Comparison of ENCODE assay signal across 8 mouse cellular contexts in genomic region chr1:131548494-131549365, GRCm38 (mm10). TPM values are rescaled to one million over a fixed set of nuclear protein-coding genes. Genes with fewer than 3 reads are reported as not detected.
DNase-seq lines count a peak whose midpoint lies in the region; ATAC-seq lines count a peak whose summit lies in the region.
"Had no signal": no experiment of that assay in that cellular context is flagged by ENCODE, and none has a peak within 500 bp of the region (broad histone marks: within the 10 kb centered on the region; RNA-seq: fewer than 3 reads in every experiment).

No protein-coding gene starts in this region.

- H3K9ac ChIP-seq in embryonic facial prominence, embryonic 14.5 days (ENCODE audit: low read depth, low read length) = no peak overlapping the region
- no peak overlapping the region for H3K9ac ChIP-seq in kidney, embryonic 16.5 days (replicated peaks; ENCODE audit: low read length)
- H3K9ac ChIP-seq: limb, embryonic 12.5 days had no signal

- H3K36me3 ChIP-seq in embryonic facial prominence, embryonic 14.5 days (ENCODE audit: control insufficient read depth, insufficient read depth, low read length) = no peaks in the 10 kb centered on the region
- no peaks in the 10 kb centered on the region for H3K36me3 ChIP-seq in kidney, embryonic 16.5 days (ENCODE audit: insufficient read depth, low read length)
- H3K36me3 ChIP-seq: limb, embryonic 12.5 days had no signal

- 11% methylated on average over 8 of the region's 8 CpGs for WGBS in embryonic facial prominence, embryonic 14.5 days
- WGBS in kidney, embryonic 16.5 days = 37% methylated on average over 8 of the region's 8 CpGs

- no peaks in the 10 kb centered on the region for H3K9me3 ChIP-seq in embryonic facial prominence, embryonic 14.5 days (ENCODE audit: control insufficient read depth, low read length)
- no peaks in the 10 kb centered on the region for H3K9me3 ChIP-seq in kidney, embryonic 16.5 days (ENCODE audit: low read length)
- H3K9me3 ChIP-seq: limb, embryonic 12.5 days had no signal

- ATAC-seq in embryonic facial prominence, embryonic 14.5 days (ENCODE audit: low read depth) = peak; percentile 80
- peak; percentile 69; the same call in 1 of the 2 replicates for ATAC-seq in kidney, embryonic 16.5 days (ENCODE audit: low FRiP score, low TSS enrichment)

- H3K4me3 ChIP-seq in embryonic facial prominence, embryonic 14.5 days (ENCODE audit: low read depth, low read length) = no peak overlapping the region
- no peak overlapping the region for H3K4me3 ChIP-seq in kidney, embryonic 16.5 days (ENCODE audit: low read length)
- H3K4me3 ChIP-seq: limb, embryonic 12.5 days had no signal

- peak; percentile 62 for DNase-seq in layer of hippocampus, adult 11-12 months (ENCODE audit: low spot score)
- no peak for DNase-seq in layer of hippocampus, postnatal 25 days (ENCODE audit: extremely low spot score in 1 of 2, low spot score in 1 of 2)
- DNase-seq in adipocyte (ENCODE audit: low spot score) = peak; percentile 63
- DNase-seq in embryonic facial prominence, embryonic 14.5 days (ENCODE audit: low spot score) = peak; percentile 77
- peak; percentile 61 for DNase-seq in lung, postnatal 36 days
- no peak for DNase-seq in natural killer cell, adult 2 months (ENCODE audit: low spot score in 2 of 2)

- H3K27me3 ChIP-seq in embryonic facial prominence, embryonic 14.5 days (replicated peaks; ENCODE audit: control insufficient read depth, insufficient read depth, low read length) = no peaks in the 10 kb centered on the region
- H3K27me3 ChIP-seq in kidney, embryonic 16.5 days (ENCODE audit: insufficient read depth, low read length) = no peaks in the 10 kb centered on the region
- H3K27me3 ChIP-seq: limb, embryonic 12.5 days had no signal

- peak overlapping the region; percentile 15; the same call in 1 of the 2 replicates for H3K4me2 ChIP-seq in embryonic facial prominence, embryonic 14.5 days (ENCODE audit: low read depth, low read length)
- 0 out of 2 replicates have a peak overlapping the region, but pooled peaks have one; percentile 4 for H3K4me2 ChIP-seq in kidney, embryonic 16.5 days (replicated peaks; ENCODE audit: low read depth, low read length)
- H3K4me2 ChIP-seq: limb, embryonic 12.5 days had no signal

- peak overlapping the region; percentile 70 for H3K27ac ChIP-seq in embryonic facial prominence, embryonic 14.5 days (replicated peaks; ENCODE audit: low read depth, low read length)
- no peak overlapping the region for H3K27ac ChIP-seq in kidney, embryonic 16.5 days (ENCODE audit: low read length)
- H3K27ac ChIP-seq: limb, embryonic 12.5 days had no signal

- peaks cover 11% of the 10 kb centered on the region for H3K4me1 ChIP-seq in embryonic facial prominence, embryonic 14.5 days (ENCODE audit: control insufficient read depth, insufficient read depth, low read length)
- no peaks in the 10 kb centered on the region for H3K4me1 ChIP-seq in kidney, embryonic 16.5 days (ENCODE audit: insufficient read depth, low read length)

RNA-seq across cellular contexts. Expression of gene Fam72a, which starts 21.0 kb away (rescaled TPM):
- 1 to 10 TPM; 1.2 to 1.8 TPM for total RNA-seq in layer of hippocampus, postnatal 25 days (2021)
- 2.5 and 3.5 TPM in 2 replicates for polyA plus RNA-seq in embryonic facial prominence, embryonic 14.5 days (2014; fragmentation: Nextera tagmentation; extraction: Ambion mirVana)
- polyA plus RNA-seq in kidney, embryonic 16.5 days (2015; fragmentation: Nextera tagmentation; extraction: Ambion mirVana) = 2.1 and 2.6 TPM in 2 replicates

RNA-seq across cellular contexts. Expression of gene Srgap2, which starts 21.6 kb away (rescaled TPM):
- 10 to 100 TPM; 71.6 to 92.4 TPM for total RNA-seq in layer of hippocampus, postnatal 25 days (2021)
- 21.3 and 23.6 TPM in 2 replicates for polyA plus RNA-seq in embryonic facial prominence, embryonic 14.5 days (2014; fragmentation: Nextera tagmentation; extraction: Ambion mirVana)
- polyA plus RNA-seq in kidney, embryonic 16.5 days (2015; fragmentation: Nextera tagmentation; extraction: Ambion mirVana) = 11.5 and 18.1 TPM in 2 replicates

RNA-seq across cellular contexts. Expression of gene Avpr1b, which starts 50.3 kb away (rescaled TPM):
- under 1 TPM; 0.12 to 0.44 TPM for total RNA-seq in layer of hippocampus, postnatal 25 days (2021)
- polyA plus RNA-seq in embryonic facial prominence, embryonic 14.5 days (2014; fragmentation: Nextera tagmentation; extraction: Ambion mirVana) = 0.05 and 0.08 TPM in 2 replicates
- not detected in 2 replicates for polyA plus RNA-seq in kidney, embryonic 16.5 days (2015; fragmentation: Nextera tagmentation; extraction: Ambion mirVana)
- polyA plus RNA-seq: limb, embryonic 12.5 days had no signal

Comparison
In these comparisons a context has a peak if more than half of its experiments do, and no peak if none do; other contexts are left out.
1. DNase-seq: peak in layer of hippocampus, adult 11-12 months (single experiment), adipocyte (single experiment), embryonic facial prominence, embryonic 14.5 days (single experiment) and lung, postnatal 36 days (single experiment); none in layer of hippocampus, postnatal 25 days (0 of 2) and natural killer cell, adult 2 months (0 of 2).